Mouse (Mus musculus) midbrain, embryonic 14.5 days (tissue): ENCODE measurements at regions not wholly inside any gene's neighbourhood (a gene's known extent, or its start where the extent isn't known, plus 50 kb on each side); places are given as distances from the start of the nearest gene placed in this dataset.
A peak's percentile ranks its signal among the peaks of the same experiment; 100 is the strongest.

Experiments
- ATAC-seq: fragments of 200-750 bp; cut with Nextera tagmentation; 2 replicates; pipeline ENCODE4 v1.8.0; 2017; ENCODE audit warnings: moderate number of reproducible peaks, moderate library complexity; ENCODE audit not compliant: low FRiP score, low TSS enrichment
- DNase-seq: peaks from one replicate; pipeline ENCODE4 v3.0.0-alpha.2; 2015
- H3K27ac ChIP-seq: fragments of 300-500 bp; sonication (generic); replicated peaks from 2 replicates; pipeline ENCODE4 v1.5.1; 2014; ENCODE audit warnings: mild to moderate bottlenecking, low read depth, low read length, moderate library complexity
- H3K27me3 ChIP-seq: fragments of 300-500 bp; sonication (generic); 2 replicates; pipeline ENCODE4 v1.6.1; 2014; ENCODE audit warnings: low read length, control low read depth, mixed read lengths; ENCODE audit not compliant: control insufficient read depth, insufficient read depth
- H3K36me3 ChIP-seq: fragments of 300-500 bp; sonication (generic); 2 replicates; pipeline ENCODE4 v1.6.1; 2014; ENCODE audit warnings: low read length, control low read depth; ENCODE audit not compliant: control insufficient read depth, insufficient read depth
- H3K4me1 ChIP-seq: fragments of 300-500 bp; sonication (generic); 2 replicates; pipeline ENCODE4 v1.6.1; 2014; ENCODE audit warnings: mild to moderate bottlenecking, antibody characterized with exemption, low read length, control low read depth; ENCODE audit not compliant: control insufficient read depth, insufficient read depth
- H3K4me2 ChIP-seq: fragments of 300-500 bp; sonication (generic); 2 replicates; pipeline ENCODE4 v1.6.1; 2014; ENCODE audit warnings: mild to moderate bottlenecking, low read length, moderate library complexity
- H3K4me3 ChIP-seq: fragments of 300-500 bp; sonication (generic); replicated peaks from 2 replicates; pipeline ENCODE4 v1.5.1; 2014; ENCODE audit warnings: low read depth, low read length
- H3K9ac ChIP-seq: fragments of 300-500 bp; sonication (generic); replicated peaks from 2 replicates; pipeline ENCODE4 v1.6.1; 2014; ENCODE audit warnings: mild to moderate bottlenecking, low read length, moderate library complexity
- H3K9me3 ChIP-seq: fragments of 300-500 bp; sonication (generic); 2 replicates; pipeline ENCODE4 v1.6.1; 2016; ENCODE audit warnings: low read length, control low read depth, mixed read lengths; ENCODE audit not compliant: control insufficient read depth
- WGBS: fragments of 180-500 bp; shearing (Covaris S2); extraction: QIAGEN DNeasy Blood & Tissue Kit; methylation state at CpG from one replicate; pipeline ENCODE4 v1.1.7; 2014; 5-methylcytosine and 5-hydroxymethylcytosine counted together

GRCm38 (mm10) chr7:36262124-36262710 lies 435.7 kb upstream of the Tshz3 start:
- Histone ChIP-seq H3K27me3 (no peaks in the 10 kb centered on the region), H3K4me2 (no peak overlapping the region), H3K9me3 (no peaks in the 10 kb centered on the region), H3K9ac (no peak overlapping the region), H3K36me3 (no peaks in the 10 kb centered on the region), H3K27ac (no peak overlapping the region), H3K4me1 (no peaks in the 10 kb centered on the region), H3K4me3 (no peak overlapping the region)
- no peak for DNase-seq
- ATAC-seq: no peak
- WGBS: 88% methylated on average over 8 of the region's 8 CpGs

- H3K4me3 ChIP-seq: no peak overlapping the region
- no peaks in the 10 kb centered on the region for H3K9me3 ChIP-seq
- no peak overlapping the region for H3K4me2 ChIP-seq
- 96% methylated on average over 15 of the region's 15 CpGs for WGBS
- no peak overlapping the region for H3K27ac ChIP-seq
- H3K36me3 ChIP-seq: no peaks in the 10 kb centered on the region
- no peaks in the 10 kb centered on the region for H3K4me1 ChIP-seq
- DNase-seq: no peak
- H3K9ac ChIP-seq: no peak overlapping the region
- no peak for ATAC-seq
- no peaks in the 10 kb centered on the region for H3K27me3 ChIP-seq
Observed at GRCm38 (mm10) chr7:36257102-36257501, 440.8 kb upstream of the Tshz3 start.

- DNase-seq (no peak), ATAC-seq (no peak)
- no peak overlapping the region for H3K4me3 ChIP-seq
- H3K27ac ChIP-seq: no peak overlapping the region
- no peak overlapping the region for H3K9ac ChIP-seq
- no peaks in the 10 kb centered on the region for H3K27me3 ChIP-seq
- H3K4me2 ChIP-seq: no peak overlapping the region
- H3K36me3 ChIP-seq: no peaks in the 10 kb centered on the region
- no peaks in the 10 kb centered on the region for H3K9me3 ChIP-seq
- peaks cover 3% of the 10 kb centered on the region; the same call in 1 of the 2 replicates for H3K4me1 ChIP-seq
Observed at GRCm38 (mm10) chr7:36247356-36247755, 444.6 kb upstream of the Zfp507 start.

GRCm38 (mm10) chr7:36236673-36237072 lies 433.9 kb upstream of the Zfp507 start:
- Histone ChIP-seq H3K27ac (no peak overlapping the region), H3K9ac (no peak overlapping the region), H3K4me1 (no peaks in the 10 kb centered on the region), H3K36me3 (no peaks in the 10 kb centered on the region), H3K4me2 (no peak overlapping the region), H3K4me3 (no peak overlapping the region), H3K9me3 (no peaks in the 10 kb centered on the region), H3K27me3 (no peaks in the 10 kb centered on the region)
- WGBS: 99% methylated on average over 2 of the region's 2 CpGs
- ATAC-seq: no peak
- DNase-seq: no peak

- Histone ChIP-seq H3K27ac (no peak overlapping the region), H3K27me3 (no peaks in the 10 kb centered on the region), H3K9ac (no peak overlapping the region), H3K4me1 (no peaks in the 10 kb centered on the region), H3K4me2 (no peak overlapping the region), H3K9me3 (no peaks in the 10 kb centered on the region), H3K36me3 (no peaks in the 10 kb centered on the region), H3K4me3 (no peak overlapping the region)
- DNase-seq (no peak), ATAC-seq (no peak)
Observed at GRCm38 (mm10) chr7:36229031-36229430, 426.2 kb upstream of the Zfp507 start.

- Histone ChIP-seq H3K27ac (no peak overlapping the region), H3K9ac (no peak overlapping the region), H3K36me3 (no peaks in the 10 kb centered on the region), H3K27me3 (no peaks in the 10 kb centered on the region), H3K4me2 (no peak overlapping the region), H3K9me3 (no peaks in the 10 kb centered on the region), H3K4me1 (no peaks in the 10 kb centered on the region), H3K4me3 (no peak overlapping the region)
- whole genome bisulfite sequencing: 94% methylated on average over 8 of the region's 8 CpGs
- DNase-seq: no peak
- ATAC-seq: no peak
Observed at GRCm38 (mm10) chr7:36224416-36224815, 421.6 kb upstream of the Zfp507 start.

- H3K27ac ChIP-seq: no peak overlapping the region
- peak; percentile 6 for DNase-seq
- H3K9ac ChIP-seq: no peak overlapping the region
- no peaks in the 10 kb centered on the region for H3K4me1 ChIP-seq
- H3K27me3 ChIP-seq: no peaks in the 10 kb centered on the region
- 54% methylated on average over 2 of the region's 2 CpGs for WGBS
- H3K36me3 ChIP-seq: no peaks in the 10 kb centered on the region
- ATAC-seq: no peak
- H3K4me2 ChIP-seq: no peak overlapping the region
- H3K4me3 ChIP-seq: no peak overlapping the region
- H3K9me3 ChIP-seq: no peaks in the 10 kb centered on the region
Observed at GRCm38 (mm10) chr7:36218386-36218785, 415.6 kb upstream of the Zfp507 start.

- Histone ChIP-seq H3K27ac (no peak overlapping the region), H3K4me3 (no peak overlapping the region), H3K4me1 (no peaks in the 10 kb centered on the region), H3K27me3 (no peaks in the 10 kb centered on the region), H3K9ac (no peak overlapping the region), H3K9me3 (0 out of 2 replicates have a peak, but pooled peaks cover 6% of the 10 kb centered on the region), H3K4me2 (no peak overlapping the region), H3K36me3 (no peaks in the 10 kb centered on the region)
- WGBS: 91% methylated on average over 4 of the region's 4 CpGs
- ATAC-seq (no peak), DNase-seq (no peak)
Observed at GRCm38 (mm10) chr7:36210034-36210433, 407.2 kb upstream of the Zfp507 start.

GRCm38 (mm10) chr7:36207525-36208260 lies 404.9 kb upstream of the Zfp507 start:
- ATAC-seq: no peak
- peak; percentile 59 for DNase-seq
- no peak overlapping the region for H3K4me3 ChIP-seq
- 63% methylated on average over 17 of the region's 17 CpGs for WGBS
- H3K27ac ChIP-seq: no peak overlapping the region
- no peak overlapping the region for H3K4me2 ChIP-seq
- no peaks in the 10 kb centered on the region for H3K27me3 ChIP-seq
- H3K36me3 ChIP-seq: no peaks in the 10 kb centered on the region
- 0 out of 2 replicates have a peak, but pooled peaks cover under 1% of the 10 kb centered on the region for H3K9me3 ChIP-seq
- no peaks in the 10 kb centered on the region for H3K4me1 ChIP-seq
- H3K9ac ChIP-seq: no peak overlapping the region
